Mouse (Mus musculus): ENCODE measurements around the gene Slc30a6. TPM values are rescaled to one million over a fixed set of nuclear protein-coding genes. Genes with fewer than 3 reads are reported as not detected.

Slc30a6 gene
- polyA plus RNA-seq (2012; rRNA removed): 30.7 and 32.6 TPM in 2 replicates

GRCm38 (mm10) chr17:74395383-74396065 lies at the start of gene Slc30a6:
Gene Slc30a6 (plus strand): TSS chr17:74395608.
- TF ChIP-seq POLR2A (IDR thresholded peaks at IDR 0.05; ENCODE audit: borderline replicate concordance, extremely low read depth, insufficient read depth, insufficient read length, poor library complexity, severe bottlenecking): peak; percentile 83; the same call in 1 of the 2 replicates
- TF ChIP-seq CTCF (IDR thresholded peaks at IDR 0.05; ENCODE audit: borderline replicate concordance, extremely low read depth, insufficient read depth, insufficient read length): no peak
- peak; percentile 99 for DNase-seq (ENCODE audit: low read depth)

GRCm38 (mm10) chr17:74363592-74363991 lies 31.8 kb upstream of the Slc30a6 start:
- no peak for DNase-seq (ENCODE audit: low read depth)
- TF ChIP-seq CTCF (IDR thresholded peaks at IDR 0.05; ENCODE audit: borderline replicate concordance, extremely low read depth, insufficient read depth, insufficient read length): no peak
- TF ChIP-seq POLR2A (IDR thresholded peaks at IDR 0.05; ENCODE audit: borderline replicate concordance, extremely low read depth, insufficient read depth, insufficient read length, poor library complexity, severe bottlenecking): no peak

GRCm38 (mm10) chr17:74376916-74377315 lies 18.5 kb upstream of the Slc30a6 start:
- TF ChIP-seq POLR2A (IDR thresholded peaks at IDR 0.05; ENCODE audit: borderline replicate concordance, extremely low read depth, insufficient read depth, insufficient read length, poor library complexity, severe bottlenecking) (no peak), CTCF (IDR thresholded peaks at IDR 0.05; ENCODE audit: borderline replicate concordance, extremely low read depth, insufficient read depth, insufficient read length) (no peak)
- no peak for DNase-seq (ENCODE audit: low read depth)

- no peak for TF ChIP-seq CTCF (IDR thresholded peaks at IDR 0.05; ENCODE audit: borderline replicate concordance, extremely low read depth, insufficient read depth, insufficient read length)
- TF ChIP-seq POLR2A (IDR thresholded peaks at IDR 0.05; ENCODE audit: borderline replicate concordance, extremely low read depth, insufficient read depth, insufficient read length, poor library complexity, severe bottlenecking): no peak
- no peak for DNase-seq (ENCODE audit: low read depth)
Measured at GRCm38 (mm10) chr17:74386657-74387056, 8.8 kb upstream of the Slc30a6 start.

- TF ChIP-seq POLR2A (IDR thresholded peaks at IDR 0.05; ENCODE audit: borderline replicate concordance, extremely low read depth, insufficient read depth, insufficient read length, poor library complexity, severe bottlenecking) (no peak), CTCF (IDR thresholded peaks at IDR 0.05; ENCODE audit: borderline replicate concordance, extremely low read depth, insufficient read depth, insufficient read length) (peak; percentile 26; the same call in 1 of the 2 replicates)
- peak; percentile 10 for DNase-seq (ENCODE audit: low read depth)
Measured at GRCm38 (mm10) chr17:74389847-74390246, 5.6 kb upstream of the Slc30a6 start.

- DNase-seq (ENCODE audit: low read depth): no peak
- TF ChIP-seq CTCF (IDR thresholded peaks at IDR 0.05; ENCODE audit: borderline replicate concordance, extremely low read depth, insufficient read depth, insufficient read length) (no peak), POLR2A (IDR thresholded peaks at IDR 0.05; ENCODE audit: borderline replicate concordance, extremely low read depth, insufficient read depth, insufficient read length, poor library complexity, severe bottlenecking) (no peak)
Measured at GRCm38 (mm10) chr17:74394381-74394780, 1.0 kb upstream of the Slc30a6 start.

GRCm38 (mm10) chr17:74394855-74395254 lies 553 bp upstream of the Slc30a6 start:
- DNase-seq (ENCODE audit: low read depth): peak; percentile 2
- TF ChIP-seq POLR2A (IDR thresholded peaks at IDR 0.05; ENCODE audit: borderline replicate concordance, extremely low read depth, insufficient read depth, insufficient read length, poor library complexity, severe bottlenecking): no peak
- no peak for TF ChIP-seq CTCF (IDR thresholded peaks at IDR 0.05; ENCODE audit: borderline replicate concordance, extremely low read depth, insufficient read depth, insufficient read length)

- TF ChIP-seq CTCF (IDR thresholded peaks at IDR 0.05; ENCODE audit: borderline replicate concordance, extremely low read depth, insufficient read depth, insufficient read length) (no peak), POLR2A (IDR thresholded peaks at IDR 0.05; ENCODE audit: borderline replicate concordance, extremely low read depth, insufficient read depth, insufficient read length, poor library complexity, severe bottlenecking) (no peak)
- no peak for DNase-seq (ENCODE audit: low read depth)
Measured at GRCm38 (mm10) chr17:74396766-74397165, 1.4 kb downstream of the Slc30a6 start.

- TF ChIP-seq CTCF (IDR thresholded peaks at IDR 0.05; ENCODE audit: borderline replicate concordance, extremely low read depth, insufficient read depth, insufficient read length): no peak
- TF ChIP-seq POLR2A (IDR thresholded peaks at IDR 0.05; ENCODE audit: borderline replicate concordance, extremely low read depth, insufficient read depth, insufficient read length, poor library complexity, severe bottlenecking): no peak
- DNase-seq (ENCODE audit: low read depth): no peak
Measured at GRCm38 (mm10) chr17:74397173-74397572, 1.8 kb downstream of the Slc30a6 start.

GRCm38 (mm10) chr17:74402486-74403222 lies 7.2 kb downstream of the Slc30a6 start:
- DNase-seq (ENCODE audit: low read depth): no peak
- TF ChIP-seq POLR2A (IDR thresholded peaks at IDR 0.05; ENCODE audit: borderline replicate concordance, extremely low read depth, insufficient read depth, insufficient read length, poor library complexity, severe bottlenecking): no peak
- no peak for TF ChIP-seq CTCF (IDR thresholded peaks at IDR 0.05; ENCODE audit: borderline replicate concordance, extremely low read depth, insufficient read depth, insufficient read length)

GRCm38 (mm10) chr17:74406487-74406886 lies 11.1 kb downstream of the Slc30a6 start:
- TF ChIP-seq CTCF (IDR thresholded peaks at IDR 0.05; ENCODE audit: borderline replicate concordance, extremely low read depth, insufficient read depth, insufficient read length) (no peak), POLR2A (IDR thresholded peaks at IDR 0.05; ENCODE audit: borderline replicate concordance, extremely low read depth, insufficient read depth, insufficient read length, poor library complexity, severe bottlenecking) (no peak)
- no peak for DNase-seq (ENCODE audit: low read depth)
